8 mouse cellular contexts compared by ENCODE assay signal in the genomic region with DNA sequence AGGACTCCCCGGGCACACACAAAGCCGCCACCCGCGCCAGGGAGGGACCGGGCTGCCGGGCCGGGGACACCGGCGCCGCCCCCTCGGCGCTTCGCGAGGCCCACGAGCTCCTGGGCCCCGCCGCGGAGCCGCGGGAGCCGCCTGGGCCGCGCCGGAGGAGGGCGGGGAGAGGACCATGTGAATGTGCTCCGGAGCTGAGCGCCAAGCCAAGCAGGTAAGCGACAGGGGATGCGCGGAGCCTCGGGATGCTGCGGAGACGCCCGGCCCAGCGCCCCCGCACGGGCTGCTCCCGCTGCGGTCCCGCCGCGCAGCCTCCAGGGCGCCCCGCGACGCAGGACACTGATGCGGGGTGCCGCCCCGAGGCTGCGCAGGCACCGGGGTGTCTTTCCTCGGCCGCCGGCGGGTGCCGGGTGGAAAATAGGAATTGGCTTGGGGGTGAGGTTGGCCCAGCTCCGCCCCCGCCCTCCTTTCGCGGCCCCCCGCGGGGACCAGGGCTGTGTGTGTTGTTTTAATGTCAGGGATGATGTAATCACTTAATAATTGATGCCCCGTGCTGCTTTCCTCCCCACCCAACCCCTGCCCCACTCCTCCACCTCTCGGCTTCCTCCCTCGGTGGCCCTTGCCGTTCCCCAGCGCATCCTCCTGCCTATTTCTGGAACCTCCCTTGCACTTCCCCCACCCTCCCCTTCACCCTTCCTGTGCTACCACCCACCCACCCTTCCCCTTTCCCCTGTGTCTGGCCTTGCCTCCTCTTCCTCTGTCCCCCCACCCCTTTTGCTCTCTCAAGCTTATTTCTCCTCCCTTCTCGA. TPM values are rescaled to one million over a fixed set of nuclear protein-coding genes. Genes with fewer than 3 reads are reported as not detected.
DNase-seq lines count a peak whose midpoint lies in the region; ATAC-seq lines count a peak whose summit lies in the region.

No protein-coding gene starts in this region.

- peak overlapping the region; percentile 97 for H3K4me3 ChIP-seq in forebrain, embryonic 14.5 days (ENCODE audit: low read depth, low read length)

- WGBS in forebrain, embryonic 14.5 days: 0% methylated on average over 39 of the region's 68 CpGs

- peak overlapping the region; percentile 98 for H3K27ac ChIP-seq in forebrain, embryonic 14.5 days (ENCODE audit: low read depth, low read length)

- H3K4me2 ChIP-seq in forebrain, embryonic 14.5 days (ENCODE audit: low read length): peak overlapping the region; percentile 82

- H3K27me3 ChIP-seq in forebrain, embryonic 14.5 days (replicated peaks; ENCODE audit: control insufficient read depth, insufficient read depth, low read length): no peaks in the 10 kb centered on the region

- intact Hi-C loops in heart, postnatal 25 days (cut with DNase I): loop anchor here (2.0 to 5.0 kb wide), 4 partner anchors 82 to 198 kb away; no protein-coding TSS in a partner anchor

- ATAC-seq in forebrain, embryonic 14.5 days: peak; percentile 8

- DNase-seq in layer of hippocampus, adult 11-12 months (ENCODE audit: low spot score): peak; percentile 50
- DNase-seq in layer of hippocampus, adult 9-10 months (ENCODE audit: low spot score): no peak
- DNase-seq in brain, adult 2 months (ENCODE audit: low read depth, low spot score): peak; percentile 64
- DNase-seq in forebrain, embryonic 14.5 days (ENCODE audit: low spot score): peak; percentile 52
- peak; percentile 20 for DNase-seq in heart, postnatal 25 days (ENCODE audit: low spot score)
- peak; percentile 32 to 55 for DNase-seq in layer of hippocampus, adult 18-20 months (ENCODE audit: low spot score in 2 of 2)
- peak; percentile 38 for DNase-seq in lung, postnatal 25 days (ENCODE audit: low spot score)
- DNase-seq in spleen, adult 18-20 months: peak; percentile 41 to 51

- H3K36me3 ChIP-seq in forebrain, embryonic 14.5 days (ENCODE audit: control insufficient read depth, insufficient read depth, low read length): no peaks in the 10 kb centered on the region

- H3K9ac ChIP-seq in forebrain, embryonic 14.5 days (ENCODE audit: low read length): peak overlapping the region; percentile 100

- no peaks in the 10 kb centered on the region for H3K9me3 ChIP-seq in forebrain, embryonic 14.5 days (replicated peaks; ENCODE audit: control insufficient read depth, low read length)

- H3K4me1 ChIP-seq in forebrain, embryonic 14.5 days (ENCODE audit: control insufficient read depth, insufficient read depth, low read length): peaks cover 37% of the 10 kb centered on the region

RNA-seq across cellular contexts. Expression of a gene that starts 1.5 kb away (rescaled TPM):
- polyA plus RNA-seq in forebrain, embryonic 14.5 days (2014; fragmentation: Nextera tagmentation; extraction: Ambion mirVana): 79.1 and 85.0 TPM in 2 replicates
- total RNA-seq in heart, postnatal 25 days (2021): 10 to 100 TPM; 29.1 to 42.5 TPM
- 100 to 1,000 TPM; 115 to 118 TPM for total RNA-seq in layer of hippocampus, adult 18-20 months (2021)
